Mouse (Mus musculus) hindbrain, postnatal 0 days (tissue): ENCODE data around the gene Gm10945. TPM values are rescaled to one million over a fixed set of nuclear protein-coding genes. Genes with fewer than 3 reads are reported as not detected.

Experiments used
- ATAC-seq: fragments of 200-750 bp; cut with Nextera tagmentation; 2 replicates; pipeline ENCODE4 v1.8.0; 2017; ENCODE audit warnings: mild to moderate bottlenecking, moderate TSS enrichment, moderate library complexity
- DNase-seq: peaks from one replicate; pipeline ENCODE4 v3.0.0-alpha.2; 2015; ENCODE audit warnings: low spot score
- H3K27ac ChIP-seq: fragments of 300-500 bp; sonication (generic); 2 replicates; pipeline ENCODE4 v1.5.1; 2014; ENCODE audit warnings: mild to moderate bottlenecking
- H3K27me3 ChIP-seq: fragments of 300-500 bp; sonication (generic); 2 replicates; pipeline ENCODE4 v1.6.1; 2014; ENCODE audit warnings: low read length, mixed read lengths; ENCODE audit not compliant: insufficient read depth
- H3K36me3 ChIP-seq: fragments of 300-500 bp; sonication (generic); 2 replicates; pipeline ENCODE4 v1.6.1; 2014; ENCODE audit warnings: low read length, mixed read lengths; ENCODE audit not compliant: insufficient read depth
- H3K4me1 ChIP-seq: fragments of 300-500 bp; sonication (generic); 2 replicates; pipeline ENCODE4 v1.6.1; 2014; ENCODE audit warnings: antibody characterized with exemption, low read length, mixed read lengths; ENCODE audit not compliant: insufficient read depth
- H3K4me2 ChIP-seq: fragments of 300-500 bp; sonication (generic); 2 replicates; pipeline ENCODE4 v1.6.1; 2014; ENCODE audit warnings: low read depth, mild to moderate bottlenecking, low read length, moderate library complexity, mixed read lengths
- H3K4me3 ChIP-seq: fragments of 300-500 bp; sonication (generic); 2 replicates; pipeline ENCODE4 v1.5.1; 2014; ENCODE audit warnings: low read length
- H3K9ac ChIP-seq: fragments of 300-500 bp; sonication (generic); replicated peaks from 2 replicates; pipeline ENCODE4 v1.6.1; 2014; ENCODE audit warnings: mild to moderate bottlenecking, low read length, moderate library complexity, mixed read lengths
- H3K9me3 ChIP-seq: fragments of 300-500 bp; sonication (generic); 2 replicates; pipeline ENCODE4 v1.6.1; 2016; ENCODE audit warnings: low read length, mixed read lengths
- CTCF ChIP-seq: IDR thresholded peaks from 2 replicates; pipeline ENCODE4 v1.5.1; 2016; ENCODE audit warnings: antibody characterized with exemption, control low read depth, low read depth
- WGBS: fragments of 180-500 bp; shearing (Covaris S2); extraction: QIAGEN DNeasy Blood & Tissue Kit; methylation state at CpG from one replicate; pipeline ENCODE4 v1.1.7; 2014; 5-methylcytosine and 5-hydroxymethylcytosine counted together
- polyA plus RNA-seq: library from polyadenylated mRNA; unstranded; fragments of >200 nt; fragmentation: Nextera tagmentation; extraction: Ambion mirVana; gene quantifications from 2 replicates; pipeline ENCODE4 v1.2.1, GENCODE M21; 2015
- total RNA-seq: library from RNA; depleted of rRNA; stranded (reverse); fragments of >200 nt; gene quantifications from 2 replicates; pipeline ENCODE4 v1.2.3, GENCODE M21; 2014; rRNA removed

Gene Gm10945
- total and polyA plus RNA-seq, 2 experiments from 2014 or later, result not detected

- no peak for DNase-seq
- H3K36me3 ChIP-seq, result no peaks in the 10 kb centered on the region
- no peak for ATAC-seq
- no peak overlapping the region for H3K4me3 ChIP-seq
- H3K4me2 ChIP-seq, result no peak overlapping the region
- no peaks in the 10 kb centered on the region for H3K4me1 ChIP-seq
- no peaks in the 10 kb centered on the region for H3K27me3 ChIP-seq
- H3K9me3 ChIP-seq, result no peaks in the 10 kb centered on the region
- no peak overlapping the region for H3K9ac ChIP-seq
- TF ChIP-seq CTCF, result no peak
- WGBS, result 79% methylated on average over 4 of the region's 4 CpGs
- H3K27ac ChIP-seq, result no peak overlapping the region
Observed at GRCm38 (mm10) chr10:6717181-6717948, 44.2 kb downstream of the Gm10945 start.

GRCm38 (mm10) chr10:6705226-6705885 lies 56.2 kb downstream of the Gm10945 start:
- 71% methylated on average over 1 of the region's 1 CpGs for WGBS
- peak; percentile 69; the same call in 1 of the 2 replicates for ATAC-seq
- H3K27ac ChIP-seq, result no peak overlapping the region

GRCm38 (mm10) chr10:6694218-6694850 lies 67.2 kb downstream of the Gm10945 start:
- Histone ChIP-seq H3K9me3 (no peaks in the 10 kb centered on the region), H3K9ac (no peak overlapping the region), H3K27me3 (no peaks in the 10 kb centered on the region), H3K4me3 (0 out of 2 replicates have a peak overlapping the region, but pooled peaks have one; percentile 11), H3K36me3 (no peaks in the 10 kb centered on the region), H3K27ac (no peak overlapping the region), H3K4me1 (no peaks in the 10 kb centered on the region), H3K4me2 (peak overlapping the region; percentile 43)
- TF ChIP-seq CTCF, result peak; percentile 93
- DNase-seq, result peak; percentile 87
- WGBS, result 51% methylated on average over 13 of the region's 13 CpGs
- ATAC-seq, result peak; percentile 85

More at GRCm38 (mm10) chr10:6705226-6705885, 56.2 kb downstream of the Gm10945 start:
- Histone ChIP-seq H3K27me3 (no peaks in the 10 kb centered on the region), H3K36me3 (no peaks in the 10 kb centered on the region), H3K9me3 (no peaks in the 10 kb centered on the region), H3K4me1 (no peaks in the 10 kb centered on the region), H3K9ac (no peak overlapping the region), H3K4me3 (no peak overlapping the region), H3K4me2 (no peak overlapping the region)
- DNase-seq, result peak; percentile 17
- no peak for TF ChIP-seq CTCF

Other genes starting within 250 kb of the Gm10945 start
- 12.4 and 13.8 TPM in 2 replicates for gene Oprm1, start 3.3 kb downstream of the Gm10945 start, total RNA-seq
- gene Oprm1, start 3.3 kb downstream of the Gm10945 start, polyA plus RNA-seq, result 2.1 and 2.2 TPM in 2 replicates